Mouse (Mus musculus): ENCODE measurements around the gene B3galt1. TPM values are rescaled to one million over a fixed set of nuclear protein-coding genes. Genes with fewer than 3 reads are reported as not detected.

The B3galt1 gene
- polyA plus RNA-seq, 1 experiment, result 0.56 TPM

DNA sequence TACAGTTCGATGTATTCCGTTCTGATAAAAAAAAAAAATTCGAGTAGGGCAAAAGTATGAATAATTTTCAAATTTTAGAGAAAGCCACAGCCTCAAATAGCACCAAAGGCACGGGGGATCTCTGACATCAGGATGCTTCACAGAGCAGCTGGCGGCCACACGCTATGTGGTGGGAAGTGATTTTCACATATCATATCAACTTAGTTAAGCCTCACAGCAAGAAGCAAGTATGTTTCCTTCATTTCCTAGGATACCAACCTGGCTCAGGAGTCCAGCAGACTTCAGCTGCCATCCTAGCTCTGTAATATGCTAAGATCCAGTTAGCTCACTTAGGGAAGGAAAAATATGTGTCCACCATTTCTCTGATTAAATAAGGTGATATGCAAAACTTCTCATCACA lies 405.9 kb downstream of the B3galt1 start:
- H3K4me2 ChIP-seq (ENCODE audit: low read depth), result no peak overlapping the region
- H3ac ChIP-seq (ENCODE audit: control insufficient read depth, insufficient read length), result no peak overlapping the region
- H3K4me3 ChIP-seq, result no peak overlapping the region
- H3K27me3 ChIP-seq (ENCODE audit: control insufficient read depth, insufficient read depth, insufficient read length), result no peaks in the 10 kb centered on the region
- H3K79me2 ChIP-seq (ENCODE audit: control insufficient read depth, insufficient read depth), result no peaks in the 10 kb centered on the region
- no peaks in the 10 kb centered on the region for H3K36me3 ChIP-seq (ENCODE audit: control insufficient read depth, insufficient read depth)
- TF ChIP-seq CEBPB (IDR thresholded peaks at IDR 0.05; ENCODE audit: insufficient read depth, poor library complexity, severe bottlenecking) (no peak), TCF12 (IDR thresholded peaks at IDR 0.05; ENCODE audit: insufficient read depth, poor library complexity, severe bottlenecking) (no peak), MYOG (IDR thresholded peaks at IDR 0.05; ENCODE audit: control insufficient read depth in 1 of 3, insufficient read depth in 1 of 3, insufficient read length in 2 of 3, low read depth in 2 of 3) (no peak), REST (IDR thresholded peaks at IDR 0.05; ENCODE audit: insufficient read depth, insufficient read length) (no peak), MAX (IDR thresholded peaks at IDR 0.05; ENCODE audit: low read depth) (no peak), MYOD1 (IDR thresholded peaks at IDR 0.05; ENCODE audit: control insufficient read depth in 1 of 3, insufficient read length in 2 of 3, low read depth in 2 of 3) (no peak), POLR2A (IDR thresholded peaks at IDR 0.05; ENCODE audit: insufficient read length, low read depth) (no peak), SRF (IDR thresholded peaks at IDR 0.05; ENCODE audit: control insufficient read depth, insufficient read length, low read depth) (no peak), USF1 (IDR thresholded peaks at IDR 0.05; ENCODE audit: low read depth) (no peak), POLR2AphosphoS2 (IDR thresholded peaks at IDR 0.05; ENCODE audit: insufficient read length, low read depth) (no peak), E2F4 (IDR thresholded peaks at IDR 0.05; ENCODE audit: insufficient read depth) (no peak), TCF3 (IDR thresholded peaks at IDR 0.05; ENCODE audit: insufficient read length, low read depth) (no peak)

DNA sequence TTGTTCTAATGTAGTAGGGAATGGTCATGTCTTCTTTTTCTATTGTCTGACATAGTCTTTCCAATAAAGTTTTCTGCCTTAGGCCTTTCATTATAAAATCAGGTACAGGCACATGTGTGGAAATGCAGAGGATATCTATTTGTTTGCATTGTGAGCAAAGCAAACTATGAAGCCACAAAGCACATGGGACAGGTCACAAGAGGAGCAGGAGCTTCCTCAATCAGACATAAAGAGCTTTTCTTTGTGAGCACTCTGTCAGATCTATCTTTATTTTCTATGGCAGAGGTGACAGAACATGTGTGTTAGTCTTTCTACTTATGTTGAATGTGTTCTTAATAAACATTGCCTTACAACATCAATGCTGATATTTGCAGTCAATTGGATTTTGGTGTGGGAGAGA lies 410.1 kb downstream of the B3galt1 start:
- TF ChIP-seq USF1 (IDR thresholded peaks at IDR 0.05; ENCODE audit: low read depth), result no peak
- TF ChIP-seq MYOD1 (IDR thresholded peaks at IDR 0.05; ENCODE audit: control insufficient read depth in 1 of 3, insufficient read length in 2 of 3, low read depth in 2 of 3), result no peak
- TF ChIP-seq POLR2A (IDR thresholded peaks at IDR 0.05; ENCODE audit: insufficient read length, low read depth), result no peak
- TF ChIP-seq SRF (IDR thresholded peaks at IDR 0.05; ENCODE audit: control insufficient read depth, insufficient read length, low read depth), result no peak
- TF ChIP-seq MAX (IDR thresholded peaks at IDR 0.05; ENCODE audit: low read depth), result no peak
- TF ChIP-seq E2F4 (IDR thresholded peaks at IDR 0.05; ENCODE audit: insufficient read depth), result no peak
- H3ac ChIP-seq (ENCODE audit: control insufficient read depth, insufficient read length), result no peak overlapping the region
- H3K4me3 ChIP-seq, result no peak overlapping the region
- no peak overlapping the region for H3K4me2 ChIP-seq (ENCODE audit: low read depth)
- no peaks in the 10 kb centered on the region for H3K27me3 ChIP-seq (ENCODE audit: control insufficient read depth, insufficient read depth, insufficient read length)
- no peaks in the 10 kb centered on the region for H3K36me3 ChIP-seq (ENCODE audit: control insufficient read depth, insufficient read depth)
- H3K79me2 ChIP-seq (ENCODE audit: control insufficient read depth, insufficient read depth), result no peaks in the 10 kb centered on the region

DNA sequence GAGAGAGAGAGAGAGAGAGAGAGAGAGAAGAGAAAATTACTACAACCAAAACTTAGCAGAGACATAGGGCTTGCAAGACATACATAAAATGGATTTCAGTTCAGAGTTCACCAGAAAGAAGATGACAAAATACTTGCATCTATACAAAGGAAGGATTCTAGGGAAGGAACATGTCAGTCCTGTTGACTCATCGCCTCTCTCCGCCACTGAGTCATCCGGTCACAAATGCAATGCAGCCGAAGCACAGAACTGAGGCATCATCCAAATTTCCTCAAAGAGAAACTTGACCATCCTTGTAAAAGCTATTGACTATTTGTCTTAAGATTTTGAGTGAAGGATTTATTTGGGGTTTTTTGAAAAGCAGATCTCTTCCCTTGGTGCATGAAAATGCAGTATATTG lies 410.8 kb downstream of the B3galt1 start:
- no peaks in the 10 kb centered on the region for H3K27me3 ChIP-seq (ENCODE audit: control insufficient read depth, insufficient read depth, insufficient read length)
- no peaks in the 10 kb centered on the region for H3K36me3 ChIP-seq (ENCODE audit: control insufficient read depth, insufficient read depth)
- H3K4me2 ChIP-seq (ENCODE audit: low read depth), result peak overlapping the region; percentile 31
- no peak overlapping the region for H3ac ChIP-seq (ENCODE audit: control insufficient read depth, insufficient read length)
- no peak overlapping the region for H3K4me3 ChIP-seq
- TF ChIP-seq TCF12 (IDR thresholded peaks at IDR 0.05; ENCODE audit: insufficient read depth, poor library complexity, severe bottlenecking) (no peak), REST (IDR thresholded peaks at IDR 0.05; ENCODE audit: insufficient read depth, insufficient read length) (no peak), MYOG (IDR thresholded peaks at IDR 0.05; ENCODE audit: control insufficient read depth in 1 of 3, insufficient read depth in 1 of 3, insufficient read length in 2 of 3, low read depth in 2 of 3) (no peak), POLR2AphosphoS2 (IDR thresholded peaks at IDR 0.05; ENCODE audit: insufficient read length, low read depth) (no peak), E2F4 (IDR thresholded peaks at IDR 0.05; ENCODE audit: insufficient read depth) (no peak), MYOD1 (IDR thresholded peaks at IDR 0.05; ENCODE audit: control insufficient read depth in 1 of 3, insufficient read length in 2 of 3, low read depth in 2 of 3) (no peak), POLR2A (IDR thresholded peaks at IDR 0.05; ENCODE audit: insufficient read length, low read depth) (no peak), TCF3 (IDR thresholded peaks at IDR 0.05; ENCODE audit: insufficient read length, low read depth) (no peak), USF1 (IDR thresholded peaks at IDR 0.05; ENCODE audit: low read depth) (no peak)
- H3K79me2 ChIP-seq (ENCODE audit: control insufficient read depth, insufficient read depth), result no peaks in the 10 kb centered on the region

DNA sequence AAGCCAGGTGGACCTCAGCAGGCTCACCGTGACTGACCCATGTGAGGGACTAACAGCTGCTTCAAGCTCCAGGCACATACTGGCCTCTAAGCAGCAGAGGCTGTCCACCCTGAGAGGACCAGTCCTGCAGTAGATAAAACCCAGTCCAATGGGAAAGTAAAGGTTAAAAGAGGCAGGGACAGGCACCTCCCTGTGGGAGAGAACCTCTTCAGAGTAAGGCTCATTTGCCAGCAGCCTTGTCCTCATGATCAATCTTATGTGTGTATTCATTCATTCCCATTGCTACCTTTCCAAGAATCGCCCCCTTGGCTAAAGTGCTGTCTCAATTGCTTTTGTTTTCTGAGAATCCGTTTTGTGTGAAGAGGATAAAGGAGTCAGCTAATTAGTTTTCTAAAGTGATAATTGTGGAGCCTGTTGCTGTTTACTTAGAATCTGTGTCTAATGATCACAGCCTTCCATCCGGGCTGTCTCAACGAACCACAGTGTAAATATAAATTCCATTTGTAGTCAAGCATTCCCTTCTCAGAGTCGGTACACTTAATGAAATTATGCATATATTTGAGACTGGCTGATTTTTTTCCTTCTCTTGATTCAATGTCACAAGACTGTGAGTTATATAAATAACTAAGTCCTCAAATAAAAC lies 412.1 kb downstream of the B3galt1 start:
- Histone ChIP-seq H3K79me2 (ENCODE audit: control insufficient read depth, insufficient read depth) (no peaks in the 10 kb centered on the region), H3K36me3 (ENCODE audit: control insufficient read depth, insufficient read depth) (no peaks in the 10 kb centered on the region), H3K27me3 (ENCODE audit: control insufficient read depth, insufficient read depth, insufficient read length) (no peaks in the 10 kb centered on the region), H3K4me2 (ENCODE audit: low read depth) (no peak overlapping the region), H3K4me3 (no peak overlapping the region), H3ac (ENCODE audit: control insufficient read depth, insufficient read length) (no peak overlapping the region)
- TF ChIP-seq POLR2A (IDR thresholded peaks at IDR 0.05; ENCODE audit: insufficient read length, low read depth) (no peak), E2F4 (IDR thresholded peaks at IDR 0.05; ENCODE audit: insufficient read depth) (no peak), CEBPB (IDR thresholded peaks at IDR 0.05; ENCODE audit: insufficient read depth, poor library complexity, severe bottlenecking) (no peak), MYOG (IDR thresholded peaks at IDR 0.05; ENCODE audit: control insufficient read depth in 1 of 3, insufficient read depth in 1 of 3, insufficient read length in 2 of 3, low read depth in 2 of 3) (no peak), MYOD1 (IDR thresholded peaks at IDR 0.05; ENCODE audit: control insufficient read depth in 1 of 3, insufficient read length in 2 of 3, low read depth in 2 of 3) (peak in 1 of 3 experiments; percentile 18), TCF3 (IDR thresholded peaks at IDR 0.05; ENCODE audit: insufficient read length, low read depth) (no peak), POLR2AphosphoS2 (IDR thresholded peaks at IDR 0.05; ENCODE audit: insufficient read length, low read depth) (no peak), TCF12 (IDR thresholded peaks at IDR 0.05; ENCODE audit: insufficient read depth, poor library complexity, severe bottlenecking) (no peak), USF1 (IDR thresholded peaks at IDR 0.05; ENCODE audit: low read depth) (no peak)

DNA sequence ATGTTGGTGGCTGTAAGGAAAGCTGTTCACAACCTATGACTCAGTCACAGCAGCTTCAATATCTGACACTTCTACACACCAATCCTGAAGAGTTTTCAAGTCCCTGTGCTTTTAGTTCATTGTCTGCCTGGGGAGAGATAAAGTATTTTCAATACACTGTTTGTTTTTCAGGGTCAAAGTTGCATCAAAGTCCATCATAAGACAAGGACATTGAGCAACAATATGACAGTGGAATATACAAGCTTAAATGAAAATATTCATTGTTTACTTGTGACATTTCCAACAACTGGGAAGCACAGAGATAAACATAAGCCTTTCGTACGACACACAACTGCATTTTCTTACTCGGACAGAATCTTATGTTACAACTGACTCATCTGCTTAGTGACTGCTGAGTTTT lies 417.9 kb downstream of the B3galt1 start:
- TF ChIP-seq E2F4 (IDR thresholded peaks at IDR 0.05; ENCODE audit: insufficient read depth), result no peak
- TF ChIP-seq CEBPB (IDR thresholded peaks at IDR 0.05; ENCODE audit: insufficient read depth, poor library complexity, severe bottlenecking), result no peak
- no peak for TF ChIP-seq USF1 (IDR thresholded peaks at IDR 0.05; ENCODE audit: low read depth)
- no peak for TF ChIP-seq MAX (IDR thresholded peaks at IDR 0.05; ENCODE audit: low read depth)
- TF ChIP-seq SRF (IDR thresholded peaks at IDR 0.05; ENCODE audit: control insufficient read depth, insufficient read length, low read depth), result no peak
- no peak for TF ChIP-seq REST (IDR thresholded peaks at IDR 0.05; ENCODE audit: insufficient read depth, insufficient read length)
- TF ChIP-seq TCF3 (IDR thresholded peaks at IDR 0.05; ENCODE audit: insufficient read length, low read depth), result no peak
- TF ChIP-seq POLR2A (IDR thresholded peaks at IDR 0.05; ENCODE audit: insufficient read length, low read depth), result no peak
- no peak for TF ChIP-seq TCF12 (IDR thresholded peaks at IDR 0.05; ENCODE audit: insufficient read depth, poor library complexity, severe bottlenecking)
- TF ChIP-seq POLR2AphosphoS2 (IDR thresholded peaks at IDR 0.05; ENCODE audit: insufficient read length, low read depth), result no peak
- TF ChIP-seq MYOG (IDR thresholded peaks at IDR 0.05; ENCODE audit: control insufficient read depth in 1 of 3, insufficient read depth in 1 of 3, insufficient read length in 2 of 3, low read depth in 2 of 3), result no peak
- no peak for TF ChIP-seq MYOD1 (IDR thresholded peaks at IDR 0.05; ENCODE audit: control insufficient read depth in 1 of 3, insufficient read length in 2 of 3, low read depth in 2 of 3)
- Histone ChIP-seq H3K4me3 (no peak overlapping the region), H3K79me2 (ENCODE audit: control insufficient read depth, insufficient read depth) (no peaks in the 10 kb centered on the region), H3K36me3 (ENCODE audit: control insufficient read depth, insufficient read depth) (no peaks in the 10 kb centered on the region), H3K27me3 (ENCODE audit: control insufficient read depth, insufficient read depth, insufficient read length) (no peaks in the 10 kb centered on the region), H3K4me2 (ENCODE audit: low read depth) (no peak overlapping the region), H3ac (ENCODE audit: control insufficient read depth, insufficient read length) (no peak overlapping the region)
